Mouse (Mus musculus) megakaryocyte, embryonic 14.5 days (primary cell): ENCODE results near the gene Olfr325. TPM values are rescaled to one million over a fixed set of nuclear protein-coding genes. Genes with fewer than 3 reads are reported as not detected.
"Not testable (repeated sequence)": the region's sequence is repeated elsewhere in the genome, so short reads cannot be mapped to it uniquely, and the experiment has no call there.

ENCODE experiments used
- H3K27me3 ChIP-seq: replicated peaks from 2 replicates; pipeline ENCODE3; 2012; ENCODE audit warnings: inconsistent platforms
- H3K36me3 ChIP-seq: replicated peaks from 2 replicates; pipeline ENCODE3; 2012; ENCODE audit warnings: low read length, inconsistent platforms, mixed read lengths
- H3K4me1 ChIP-seq: 2 replicates; pipeline ENCODE4 v1.6.1; 2012; ENCODE audit warnings: inconsistent platforms
- H3K4me3 ChIP-seq: replicated peaks from 2 replicates; pipeline ENCODE3; 2012; ENCODE audit warnings: moderate library complexity, mild to moderate bottlenecking, inconsistent platforms
- H3K9me3 ChIP-seq: 2 replicates; pipeline ENCODE4 v1.6.1; 2012; ENCODE audit warnings: inconsistent platforms
- FLI1 ChIP-seq: IDR thresholded peaks from 2 replicates; pipeline ENCODE4 v1.6.1; 2012; ENCODE audit warnings: low read length, inconsistent platforms, mixed read lengths
- GATA1 ChIP-seq: IDR thresholded peaks from 3 replicates; pipeline ENCODE4 v1.6.1; 2012; ENCODE audit warnings: mixed read lengths, low read length, inconsistent platforms, borderline replicate concordance
- polyA plus RNA-seq: library from polyadenylated mRNA; stranded (reverse); fragments of >175 nt; gene quantifications from 2 replicates; pipeline ENCODE4 v1.2.3, GENCODE M21; 2012; ENCODE audit warnings: low replicate concordance; ENCODE audit not compliant: insufficient read depth

The Olfr325 gene
- not detected in 2 replicates for polyA plus RNA-seq

- 0 out of 2 replicates have a peak, but pooled peaks cover 6% of the 10 kb centered on the region for H3K9me3 ChIP-seq
- peaks cover 18% of the 10 kb centered on the region for H3K27me3 ChIP-seq
- H3K4me3 ChIP-seq: no peak within 1 kb of the TSS
- peaks cover 3% of the 10 kb centered on the region; the same call in 1 of the 2 replicates for H3K4me1 ChIP-seq
- TF ChIP-seq FLI1 (no peak), GATA1 (no peak)
- no peaks in the 10 kb centered on the region for H3K36me3 ChIP-seq
These were observed at the start of gene Olfr325 for GRCm38 (mm10) chr11:58577430-58577829. Gene Olfr325, plus strand, starts transcription at chr11:58577730.

- H3K4me1 ChIP-seq, H3K4me3 ChIP-seq, H3K9me3 ChIP-seq, H3K36me3 ChIP-seq, H3K27me3 ChIP-seq: not testable (repeated sequence)
These were observed 42.8 kb upstream of the Olfr325 start, which contains the start of gene Olfr330 for GRCm38 (mm10) chr11:58534736-58535135. Gene Olfr330, minus strand, starts transcription at chr11:58534836.

- H3K4me1 ChIP-seq: no peaks in the 10 kb centered on the region
- H3K36me3 ChIP-seq: no peaks in the 10 kb centered on the region
- H3K9me3 ChIP-seq: no peaks in the 10 kb centered on the region
- H3K27me3 ChIP-seq: peaks cover 7% of the 10 kb centered on the region
- TF ChIP-seq GATA1 (no peak), FLI1 (no peak)
- H3K4me3 ChIP-seq: no peak within 1 kb of the TSS
These were observed 31.2 kb upstream of the Olfr325 start, which contains the start of gene Olfr329-ps for GRCm38 (mm10) chr11:58546322-58546721. Gene Olfr329-ps, minus strand, starts transcription at chr11:58546422.

- H3K4me3 ChIP-seq: no peak within 1 kb of the TSS
- no peaks in the 10 kb centered on the region for H3K36me3 ChIP-seq
- peaks cover 4% of the 10 kb centered on the region; the same call in 1 of the 2 replicates for H3K4me1 ChIP-seq
- H3K27me3 ChIP-seq: peaks cover 7% of the 10 kb centered on the region
- H3K9me3 ChIP-seq: no peaks in the 10 kb centered on the region
- TF ChIP-seq FLI1 (no peak), GATA1 (no peak)
These were observed 22.0 kb upstream of the Olfr325 start, which contains the start of gene Olfr328 for GRCm38 (mm10) chr11:58555536-58555935. Gene Olfr328, minus strand, starts transcription at chr11:58555636.

GRCm38 (mm10) chr11:58570405-58570804, 7.1 kb upstream of the Olfr325 start, which contains the start of gene Olfr224:
Gene Olfr224, minus strand, starts transcription at chr11:58570553.
- TF ChIP-seq FLI1: no peak
- Histone ChIP-seq H3K9me3 (0 out of 2 replicates have a peak, but pooled peaks cover 6% of the 10 kb centered on the region), H3K27me3 (peaks cover 8% of the 10 kb centered on the region), H3K4me3 (no peak within 1 kb of the TSS), H3K4me1 (peaks cover 11% of the 10 kb centered on the region), H3K36me3 (no peaks in the 10 kb centered on the region)

DNA sequence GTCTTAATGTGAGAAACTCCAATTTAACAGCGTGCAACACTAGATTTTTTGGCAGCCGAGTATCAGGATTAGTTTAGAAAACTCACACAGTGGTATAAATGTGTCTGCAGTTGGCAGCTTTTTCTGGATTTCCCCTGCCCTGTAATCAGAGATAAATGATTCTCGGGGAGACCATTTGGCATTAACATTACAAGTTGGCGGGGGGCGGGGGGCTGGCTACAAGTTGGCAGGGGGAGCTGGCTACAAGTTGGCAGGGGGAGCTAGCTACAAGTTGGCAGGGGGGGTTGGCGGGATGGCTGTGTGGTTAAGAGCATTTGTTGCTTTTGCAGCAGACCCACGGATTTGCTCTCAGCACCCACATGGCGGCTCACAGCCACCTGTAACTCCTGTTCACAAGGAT, 1.1 kb downstream of the Olfr325 start:
- no peaks in the 10 kb centered on the region; the same call in 1 of the 2 replicates for H3K4me1 ChIP-seq
- no peaks in the 10 kb centered on the region for H3K36me3 ChIP-seq
- no peaks in the 10 kb centered on the region for H3K9me3 ChIP-seq
- TF ChIP-seq FLI1 (no peak), GATA1 (no peak)
- peaks cover 16% of the 10 kb centered on the region for H3K27me3 ChIP-seq
- H3K4me3 ChIP-seq: no peak overlapping the region

GRCm38 (mm10) chr11:58587898-58588348, 10.4 kb downstream of the Olfr325 start:
- H3K36me3 ChIP-seq: no peaks in the 10 kb centered on the region

GRCm38 (mm10) chr11:58588620-58589250, 11.2 kb downstream of the Olfr325 start:
- TF ChIP-seq FLI1: no peak
- no peak for TF ChIP-seq GATA1

More at GRCm38 (mm10) chr11:58587898-58588348, 10.4 kb downstream of the Olfr325 start:
- TF ChIP-seq GATA1 (no peak), FLI1 (no peak)
- Histone ChIP-seq H3K9me3 (no peaks in the 10 kb centered on the region), H3K4me3 (peak overlapping the region; percentile 89), H3K4me1 (peaks cover 27% of the 10 kb centered on the region), H3K27me3 (peaks cover 11% of the 10 kb centered on the region)

DNA sequence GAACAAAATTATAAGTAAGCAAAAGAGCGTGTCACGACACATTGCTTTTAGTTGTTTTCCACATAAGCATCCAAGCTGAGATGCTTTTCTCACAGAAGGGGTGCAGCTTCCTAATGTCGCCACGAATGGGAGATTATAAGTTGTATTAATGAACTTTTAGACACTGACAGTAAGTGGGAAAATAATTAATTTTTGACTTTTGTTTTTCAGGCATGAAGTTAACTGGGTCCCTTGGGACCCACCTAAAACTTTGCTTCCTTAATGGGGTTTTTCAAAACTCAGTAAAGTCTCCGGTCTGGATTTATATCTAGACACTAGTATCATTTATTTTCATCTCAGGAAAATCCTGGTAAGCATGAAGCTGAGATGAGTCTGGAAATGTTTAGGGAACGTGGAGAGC, 17.3 kb downstream of the Olfr325 start, which contains the start of gene Olfr324:
Gene Olfr324, plus strand, starts transcription at position 301 of the 400 bp plus-strand sequence.
- no peaks in the 10 kb centered on the region for H3K36me3 ChIP-seq
- no peaks in the 10 kb centered on the region for H3K9me3 ChIP-seq
- no peak within 1 kb of the TSS for H3K4me3 ChIP-seq
- TF ChIP-seq FLI1 (no peak), GATA1 (no peak)
- peaks cover 11% of the 10 kb centered on the region for H3K27me3 ChIP-seq
- H3K4me1 ChIP-seq: peaks cover 17% of the 10 kb centered on the region

More at GRCm38 (mm10) chr11:58588620-58589250, 11.2 kb downstream of the Olfr325 start:
- Histone ChIP-seq H3K9me3 (no peaks in the 10 kb centered on the region), H3K27me3 (peaks cover 11% of the 10 kb centered on the region), H3K4me3 (no peak overlapping the region), H3K36me3 (no peaks in the 10 kb centered on the region), H3K4me1 (peaks cover 27% of the 10 kb centered on the region)

DNA sequence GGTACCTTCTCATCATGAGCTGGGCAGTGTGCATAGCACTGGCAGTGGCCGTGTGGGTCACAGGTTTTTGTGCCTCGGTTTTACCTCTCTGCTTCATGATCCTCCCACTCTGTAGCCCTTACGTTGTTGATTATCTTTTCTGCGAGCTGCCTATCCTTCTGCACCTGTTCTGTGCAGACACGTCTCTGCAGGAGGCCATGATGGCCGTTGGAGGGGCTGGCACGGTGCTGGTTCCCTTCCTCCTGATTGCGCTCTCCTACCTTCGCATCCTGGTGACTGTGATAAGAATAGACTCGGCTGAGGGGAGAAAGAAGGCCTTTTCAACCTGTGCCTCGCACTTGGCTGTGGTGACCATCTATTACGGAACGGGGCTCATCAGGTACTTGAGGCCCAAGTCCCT, 20.3 kb downstream of the Olfr325 start:
- Histone ChIP-seq H3K27me3 (peaks cover 11% of the 10 kb centered on the region), H3K4me3 (no peak overlapping the region), H3K36me3 (no peaks in the 10 kb centered on the region), H3K4me1 (peaks cover 22% of the 10 kb centered on the region), H3K9me3 (no peaks in the 10 kb centered on the region)
- TF ChIP-seq FLI1: no peak
